Mouse (Mus musculus) mammary gland, adult 2 months (tissue): ENCODE measurements around the gene Tsc1. TPM values are rescaled to one million over a fixed set of nuclear protein-coding genes. Genes with fewer than 3 reads are reported as not detected.

ENCODE experiments used
- polyA plus RNA-seq: library from polyadenylated mRNA; depleted of rRNA; stranded (reverse); fragments of >200 nt; gene quantifications from 2 replicates; pipeline ENCODE4 v1.2.3, GENCODE M21; 2012; ENCODE audit warnings: low replicate concordance; rRNA removed

Tsc1 gene
- polyA plus RNA-seq, result 12.6 and 27.1 TPM in 2 replicates

DNA sequence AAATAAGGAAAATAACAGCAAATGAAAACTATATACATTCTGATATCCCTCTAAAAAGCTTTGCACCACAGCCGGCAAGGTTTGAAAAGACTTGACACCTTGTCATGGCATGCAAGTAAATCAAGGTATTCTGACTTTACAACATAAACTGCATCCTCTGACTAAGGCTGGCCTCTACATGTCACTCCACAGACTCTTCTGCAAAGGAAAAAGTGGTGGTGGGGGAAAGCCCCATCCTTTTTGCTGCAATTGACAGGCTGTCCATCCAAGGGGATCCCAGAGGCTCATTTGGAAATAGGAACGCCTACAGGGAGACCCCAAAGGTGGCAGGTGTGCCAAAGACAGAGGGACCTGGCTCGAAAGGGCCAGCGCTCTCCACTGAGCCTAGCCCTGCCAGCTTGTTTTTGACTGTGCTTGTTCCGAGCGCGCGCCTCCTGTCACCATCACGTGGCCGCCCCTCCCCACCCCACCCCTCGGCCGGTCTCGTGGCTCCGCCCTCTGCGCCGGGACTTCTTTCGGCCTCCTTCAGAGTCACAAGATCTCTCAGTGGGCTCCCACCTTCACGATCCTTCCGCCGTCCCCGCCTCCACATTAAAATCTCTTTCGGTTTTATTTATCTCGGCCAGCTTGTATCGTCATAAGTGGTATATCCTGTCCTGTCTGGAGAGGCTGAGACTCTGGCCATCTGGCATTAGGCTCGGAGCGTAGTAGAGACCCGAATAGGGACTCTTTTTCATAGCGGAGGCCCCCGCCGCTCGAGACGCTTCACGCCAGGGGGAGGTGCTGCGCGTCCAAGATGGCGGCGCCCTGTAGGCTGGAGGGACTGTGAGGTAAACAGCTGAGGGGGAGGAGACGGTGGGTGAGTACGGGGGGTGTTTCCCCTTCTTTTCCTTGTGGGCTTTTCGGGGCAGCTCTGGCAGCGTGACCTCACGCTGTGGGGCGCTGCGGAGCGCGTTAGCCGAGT is at the start of gene Tsc1:
Gene Tsc1 (plus strand): TSS at position 768 of the 964 bp plus-strand sequence.

DNA sequence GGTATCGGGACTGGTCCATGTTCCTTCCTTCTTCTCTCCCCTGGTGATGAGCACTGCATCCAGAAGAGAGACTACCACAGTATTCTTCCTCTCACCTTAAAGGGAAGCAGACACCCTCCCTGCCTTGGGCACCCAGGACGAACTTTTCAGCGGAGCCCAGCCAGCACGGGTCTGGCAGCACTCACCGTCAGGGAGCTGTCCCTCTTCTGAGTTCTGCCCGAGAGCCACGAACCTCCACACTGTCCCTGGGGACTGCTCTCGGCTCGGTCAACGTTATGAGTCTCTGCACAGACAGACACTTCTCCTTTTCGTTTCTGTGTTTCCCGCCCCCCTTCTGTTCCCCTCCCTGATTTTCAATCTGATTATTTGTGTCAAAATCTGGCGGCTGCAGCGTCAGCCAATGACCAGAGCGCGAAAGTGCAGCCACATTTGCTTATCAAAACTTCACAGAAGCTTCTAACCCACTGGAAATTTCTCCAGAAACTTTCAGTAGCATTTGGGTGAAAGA is 19.3 kb upstream of the Tsc1 start, which contains the start of gene Gfi1b:
Gene Gfi1b (minus strand): TSS at position 319 of the 508 bp plus-strand sequence.

DNA sequence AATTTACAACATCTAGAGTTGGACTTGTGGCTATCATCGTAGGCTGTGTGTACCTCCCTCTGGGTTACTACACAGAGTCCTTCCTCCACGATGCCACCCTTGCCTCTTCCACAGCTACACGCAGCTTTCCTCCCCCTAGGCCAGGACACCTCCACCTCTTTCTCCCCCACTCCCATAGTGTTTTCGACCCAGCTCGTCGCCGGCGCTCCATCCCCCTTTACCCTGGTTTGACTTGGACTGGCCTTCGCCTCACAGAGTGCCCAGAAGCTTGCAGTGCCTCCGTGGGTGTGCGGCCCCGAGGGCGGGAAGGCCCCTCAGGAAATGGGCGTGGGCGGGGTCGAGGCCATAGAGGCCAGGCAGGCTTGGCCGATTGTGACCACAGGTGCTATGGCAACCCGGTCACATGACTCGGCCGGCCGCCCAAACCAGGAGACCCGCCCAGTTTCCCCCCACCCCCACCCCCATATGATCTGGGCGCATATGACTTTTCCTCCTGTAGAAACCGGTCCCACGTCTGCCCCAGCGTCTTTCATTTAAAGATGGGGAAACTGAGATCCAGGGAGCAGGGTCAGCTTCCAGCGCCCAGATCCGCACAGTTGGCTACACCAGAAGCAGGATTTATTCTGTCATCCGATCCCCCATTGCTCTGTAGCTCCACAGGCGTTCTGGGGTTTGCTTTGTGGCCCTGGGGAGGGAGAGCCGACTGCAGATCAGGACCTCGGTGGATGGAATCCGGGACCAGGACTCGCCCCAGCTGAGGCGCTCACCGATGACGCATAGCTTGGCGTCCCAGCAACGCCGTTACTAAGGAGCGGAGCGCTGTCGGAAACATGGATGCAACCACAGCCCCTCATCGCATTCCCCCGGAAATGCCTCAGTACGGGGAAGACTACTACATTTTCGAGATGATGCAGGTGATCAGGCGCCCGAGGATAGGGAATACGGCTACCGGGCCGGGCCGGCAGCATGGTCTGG is 58.6 kb downstream of the Tsc1 start, which contains the start of the genes Spaca9 and Ak8:
Gene Spaca9 (minus strand): TSS at position 367 of the 975 bp plus-strand sequence.
Gene Ak8 (plus strand): TSS at position 804 of the 975 bp plus-strand sequence.

Other genes with a start within 250 kb of the Tsc1 start
- gene Ppp1r26, start 194.4 kb upstream of the Tsc1 start, polyA plus RNA-seq, result 2.0 and 2.5 TPM in 2 replicates
- not detected in 2 replicates for gene 1700007K13Rik, start 174.9 kb upstream of the Tsc1 start, polyA plus RNA-seq
- 38.9 and 62.1 TPM in 2 replicates for gene Mrps2, start 173.2 kb upstream of the Tsc1 start, polyA plus RNA-seq
- 5.1 and 7.1 TPM in 2 replicates for gene Gbgt1, start 144.3 kb upstream of the Tsc1 start, polyA plus RNA-seq
- gene Gm10134, start 135.1 kb upstream of the Tsc1 start, polyA plus RNA-seq, result 0.91 and 1.1 TPM in 2 replicates
- gene Ralgds, start 128.1 kb upstream of the Tsc1 start, polyA plus RNA-seq, result 98.0 and 131 TPM in 2 replicates
- 0.12 and 0.56 TPM in 2 replicates for gene Cel, start 77.8 kb upstream of the Tsc1 start, polyA plus RNA-seq
- 16.5 and 25.6 TPM in 2 replicates for gene Gtf3c5, start 57.5 kb upstream of the Tsc1 start, polyA plus RNA-seq
- gene Gfi1b, start 19.2 kb upstream of the Tsc1 start, polyA plus RNA-seq, result 1.9 and 2.4 TPM in 2 replicates
- gene Spaca9, start 58.5 kb downstream of the Tsc1 start, polyA plus RNA-seq, result 1.6 and 2.7 TPM in 2 replicates
- 0.73 and 1.3 TPM in 2 replicates for gene Ak8, start 58.9 kb downstream of the Tsc1 start, polyA plus RNA-seq
- 9.9 and 10.4 TPM in 2 replicates for gene Gtf3c4, start 199.1 kb downstream of the Tsc1 start, polyA plus RNA-seq
- gene Ddx31, start 199.2 kb downstream of the Tsc1 start, polyA plus RNA-seq, result 4.4 and 4.9 TPM in 2 replicates